Mouse (Mus musculus): ENCODE measurements around the gene A4galt. TPM values are rescaled to one million over a fixed set of nuclear protein-coding genes. Genes with fewer than 3 reads are reported as not detected.
"Not testable (repeated sequence)": the region's sequence is repeated elsewhere in the genome, so short reads cannot be mapped to it uniquely, and the experiment has no call there.

The A4galt gene
- polyA plus RNA-seq, 1 experiment from 2014 or later, result 1.2 TPM

- Histone ChIP-seq H3K27ac (no peak overlapping the region), H3K4me3 (ENCODE audit: inconsistent target) (no peak overlapping the region), H3K36me3 (ENCODE audit: inconsistent target) (no peaks in the 10 kb centered on the region), H3K79me2 (ENCODE audit: inconsistent target) (no peaks in the 10 kb centered on the region)
- 70% methylated on average over 5 of the region's 5 CpGs for WGBS (ENCODE audit: missing documents)
Observed at GRCm38 (mm10) chr15:83282397-83282796, 30.8 kb upstream of the A4galt start.

DNA sequence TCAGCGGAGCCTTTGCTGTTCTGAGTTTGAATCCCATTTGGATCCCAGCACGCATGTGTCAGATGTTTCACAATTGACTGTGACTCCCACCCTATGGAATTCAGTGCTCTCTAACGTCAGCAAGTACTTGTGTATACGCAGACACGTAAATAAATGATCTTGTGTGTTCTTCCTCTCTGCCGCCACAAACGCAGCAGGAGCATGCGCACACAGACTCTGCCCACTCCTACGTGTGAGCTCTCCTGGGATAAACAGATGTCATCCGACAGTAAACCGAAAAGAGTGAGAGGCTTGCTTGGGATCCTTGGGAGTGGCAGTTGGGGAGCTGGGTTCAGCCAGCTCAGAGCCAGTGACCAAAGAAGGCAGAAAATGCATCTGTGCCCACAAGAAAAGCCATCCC is 29.7 kb upstream of the A4galt start:
- WGBS (ENCODE audit: missing documents), result 88% methylated on average over 11 of the region's 11 CpGs
- H3K79me2 ChIP-seq (ENCODE audit: inconsistent target), result no peaks in the 10 kb centered on the region
- H3K36me3 ChIP-seq (ENCODE audit: inconsistent target), result no peaks in the 10 kb centered on the region
- no peak overlapping the region for H3K4me3 ChIP-seq (ENCODE audit: inconsistent target)
- H3K27ac ChIP-seq, result no peak overlapping the region

- Histone ChIP-seq H3K36me3 (ENCODE audit: inconsistent target) (no peaks in the 10 kb centered on the region), H3K27ac (no peak overlapping the region), H3K79me2 (ENCODE audit: inconsistent target) (no peaks in the 10 kb centered on the region), H3K4me3 (ENCODE audit: inconsistent target) (no peak overlapping the region)
- WGBS (ENCODE audit: missing documents), result 88% methylated on average over 5 of the region's 5 CpGs
Observed at GRCm38 (mm10) chr15:83278579-83278978, 27.0 kb upstream of the A4galt start.

- Histone ChIP-seq H3K36me3 (ENCODE audit: inconsistent target) (no peaks in the 10 kb centered on the region), H3K27ac (no peak overlapping the region), H3K79me2 (ENCODE audit: inconsistent target) (no peaks in the 10 kb centered on the region), H3K4me3 (ENCODE audit: inconsistent target) (no peak overlapping the region)
- WGBS (ENCODE audit: missing documents), result 89% methylated on average over 4 of the region's 4 CpGs
Observed at GRCm38 (mm10) chr15:83277451-83277850, 25.9 kb upstream of the A4galt start.

GRCm38 (mm10) chr15:83274237-83274636 is 22.7 kb upstream of the A4galt start:
- H3K79me2 ChIP-seq (ENCODE audit: inconsistent target); H3K4me3 ChIP-seq (ENCODE audit: inconsistent target); H3K36me3 ChIP-seq (ENCODE audit: inconsistent target): not testable (repeated sequence)

GRCm38 (mm10) chr15:83273017-83273416 is 21.4 kb upstream of the A4galt start:
- Histone ChIP-seq H3K36me3 (ENCODE audit: inconsistent target) (no peaks in the 10 kb centered on the region), H3K79me2 (ENCODE audit: inconsistent target) (no peaks in the 10 kb centered on the region), H3K4me3 (ENCODE audit: inconsistent target) (no peak overlapping the region), H3K27ac (no peak overlapping the region)
- WGBS (ENCODE audit: missing documents), result 89% methylated on average over 2 of the region's 2 CpGs

More at GRCm38 (mm10) chr15:83274237-83274636, 22.7 kb upstream of the A4galt start:
- H3K27ac ChIP-seq, result not testable (repeated sequence)

GRCm38 (mm10) chr15:83271221-83271620 is 19.6 kb upstream of the A4galt start:
- H3K79me2 ChIP-seq (ENCODE audit: inconsistent target); H3K36me3 ChIP-seq (ENCODE audit: inconsistent target); H3K27ac ChIP-seq; H3K4me3 ChIP-seq (ENCODE audit: inconsistent target): not testable (repeated sequence)
- WGBS (ENCODE audit: missing documents), result 67% methylated on average over 9 of the region's 9 CpGs

DNA sequence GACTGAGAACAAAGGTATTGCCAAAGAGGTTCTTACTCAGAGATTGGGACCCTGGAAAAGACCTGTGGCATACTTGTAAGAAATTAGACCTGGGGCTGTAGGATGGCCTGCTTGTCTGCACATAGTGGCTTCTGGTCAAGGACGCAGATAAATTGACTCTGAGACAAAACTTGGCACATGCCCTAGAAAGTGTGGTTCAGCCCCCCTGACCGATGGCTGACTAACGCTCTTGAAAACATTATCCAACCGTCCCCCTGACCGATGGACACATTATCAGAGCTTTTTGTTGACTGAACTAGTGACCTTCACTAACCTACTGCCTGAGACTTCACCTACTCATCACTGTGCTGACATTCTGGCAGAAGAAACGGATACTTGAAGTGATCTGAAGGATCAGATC is 18.4 kb upstream of the A4galt start:
- not testable (repeated sequence) for H3K27ac ChIP-seq; H3K79me2 ChIP-seq (ENCODE audit: inconsistent target); H3K36me3 ChIP-seq (ENCODE audit: inconsistent target); H3K4me3 ChIP-seq (ENCODE audit: inconsistent target)
- WGBS (ENCODE audit: missing documents), result 88% methylated on average over 5 of the region's 6 CpGs

DNA sequence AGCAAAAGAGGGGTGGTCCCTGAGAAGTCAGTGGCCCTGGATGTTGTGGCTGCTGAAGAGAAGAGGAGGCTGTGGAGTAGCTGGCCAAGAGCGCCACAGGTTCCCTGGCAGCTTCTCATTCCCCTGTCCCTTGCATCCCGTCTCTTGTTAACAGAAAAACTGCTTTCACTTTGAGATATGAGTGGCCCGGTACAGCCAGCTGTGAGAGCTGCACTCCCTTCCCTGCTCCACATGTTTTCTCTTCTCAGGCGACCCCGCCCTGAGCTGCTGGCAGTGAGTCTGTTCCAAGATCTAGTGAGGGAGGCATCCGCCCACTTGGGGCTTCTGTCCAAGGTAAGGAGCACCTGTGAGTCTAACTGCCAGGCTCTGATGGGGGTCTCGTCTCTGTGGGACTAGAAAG is 16.9 kb upstream of the A4galt start:
- not testable (repeated sequence) for H3K27ac ChIP-seq; H3K4me3 ChIP-seq (ENCODE audit: inconsistent target); H3K79me2 ChIP-seq (ENCODE audit: inconsistent target); H3K36me3 ChIP-seq (ENCODE audit: inconsistent target)
- WGBS (ENCODE audit: missing documents), result 43% methylated on average over 6 of the region's 7 CpGs

GRCm38 (mm10) chr15:83265269-83265668 is 13.7 kb upstream of the A4galt start:
- H3K4me3 ChIP-seq (ENCODE audit: inconsistent target), result no peak overlapping the region
- no peak overlapping the region for H3K27ac ChIP-seq
- no peaks in the 10 kb centered on the region for H3K36me3 ChIP-seq (ENCODE audit: inconsistent target)
- no peaks in the 10 kb centered on the region for H3K79me2 ChIP-seq (ENCODE audit: inconsistent target)
- 47% methylated on average over 1 of the region's 1 CpGs for WGBS (ENCODE audit: missing documents)

DNA sequence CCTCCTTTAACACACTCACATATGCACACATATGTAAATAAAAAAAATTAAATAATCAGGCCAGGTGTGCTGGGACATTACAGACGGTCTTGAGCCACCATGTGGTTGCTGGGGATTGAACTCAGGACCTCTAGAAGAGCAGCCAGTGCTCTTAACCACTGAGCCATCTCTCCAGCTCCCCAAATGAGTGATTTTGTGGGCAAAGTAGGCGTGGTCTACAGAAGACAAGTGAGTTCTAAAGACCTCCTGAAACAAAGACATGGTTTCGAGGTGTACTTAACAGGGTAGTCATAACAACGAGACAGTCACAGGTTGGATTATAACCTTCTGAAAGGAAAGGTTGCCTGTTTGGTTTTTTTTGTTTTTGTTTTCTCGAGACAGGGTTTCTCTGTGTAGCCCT is 11.8 kb upstream of the A4galt start:
- WGBS (ENCODE audit: missing documents), result 87% methylated on average over 5 of the region's 5 CpGs
- no peaks in the 10 kb centered on the region for H3K36me3 ChIP-seq (ENCODE audit: inconsistent target)
- H3K4me3 ChIP-seq (ENCODE audit: inconsistent target), result no peak overlapping the region
- no peak overlapping the region for H3K27ac ChIP-seq
- H3K79me2 ChIP-seq (ENCODE audit: inconsistent target), result no peaks in the 10 kb centered on the region

- Histone ChIP-seq H3K27ac (no peak overlapping the region), H3K79me2 (ENCODE audit: inconsistent target) (no peaks in the 10 kb centered on the region), H3K36me3 (ENCODE audit: inconsistent target) (no peaks in the 10 kb centered on the region), H3K4me3 (ENCODE audit: inconsistent target) (no peak overlapping the region)
- 56% methylated on average over 13 of the region's 13 CpGs for WGBS (ENCODE audit: missing documents)
Observed at GRCm38 (mm10) chr15:83257906-83258305, 6.3 kb upstream of the A4galt start.

DNA sequence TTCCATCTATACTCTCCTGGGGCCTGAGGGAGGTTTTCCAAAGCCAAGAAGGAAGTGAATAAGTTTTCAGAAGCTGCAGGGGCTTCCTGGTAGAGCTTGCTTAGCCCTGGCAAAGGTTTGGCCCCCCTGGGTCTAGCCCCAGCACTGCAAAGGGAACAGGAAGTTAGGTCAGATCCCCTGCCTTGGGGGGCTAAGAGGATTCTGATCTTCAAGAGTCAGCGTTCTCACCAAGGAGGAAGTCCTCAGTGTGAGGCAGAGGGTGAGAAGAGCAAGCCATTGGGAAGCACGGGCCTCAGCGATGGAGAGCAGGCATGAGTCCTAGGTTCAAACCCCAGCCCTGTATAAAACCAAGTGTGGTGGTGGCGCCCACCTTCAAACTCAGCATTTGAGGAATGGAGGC is 4.9 kb upstream of the A4galt start:
- H3K36me3 ChIP-seq (ENCODE audit: inconsistent target), result no peaks in the 10 kb centered on the region
- 41% methylated on average over 4 of the region's 4 CpGs for WGBS (ENCODE audit: missing documents)
- H3K4me3 ChIP-seq (ENCODE audit: inconsistent target), result no peak overlapping the region
- H3K27ac ChIP-seq, result no peak overlapping the region
- H3K79me2 ChIP-seq (ENCODE audit: inconsistent target), result no peaks in the 10 kb centered on the region

- Histone ChIP-seq H3K27ac (no peak overlapping the region), H3K36me3 (ENCODE audit: inconsistent target) (no peaks in the 10 kb centered on the region), H3K4me3 (ENCODE audit: inconsistent target) (no peak overlapping the region), H3K79me2 (ENCODE audit: inconsistent target) (no peaks in the 10 kb centered on the region)
- 94% methylated on average over 7 of the region's 7 CpGs for WGBS (ENCODE audit: missing documents)
Observed at GRCm38 (mm10) chr15:83255944-83256343, 4.4 kb upstream of the A4galt start.

DNA sequence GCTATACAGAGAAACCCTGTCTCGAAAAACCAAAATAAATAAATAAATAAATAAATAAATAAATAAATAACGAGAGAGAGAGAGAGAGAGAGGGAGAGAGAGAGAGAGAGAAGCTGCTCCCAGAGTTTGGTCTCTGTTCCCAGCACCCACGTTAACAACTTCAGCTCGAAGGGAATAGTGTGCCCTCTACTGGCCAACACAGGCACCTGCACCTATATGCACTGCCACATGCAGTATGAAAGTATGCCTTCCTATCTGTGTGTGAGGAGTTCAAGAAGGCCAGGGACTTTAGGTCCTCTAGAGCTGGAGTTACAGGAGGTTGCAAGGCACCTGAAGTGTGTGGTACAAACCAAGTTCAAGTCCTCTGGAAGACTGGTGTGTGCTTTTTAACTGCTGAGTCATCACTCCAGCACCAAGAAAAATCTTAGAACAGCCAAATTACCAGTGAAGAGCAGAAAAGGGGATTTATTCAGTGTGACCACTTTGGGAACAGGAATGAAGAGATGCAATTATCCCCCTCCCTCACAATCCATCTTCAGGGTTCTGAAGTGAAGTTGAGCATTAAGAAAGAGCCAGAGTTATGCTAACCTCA is 3.7 kb upstream of the A4galt start:
- WGBS (ENCODE audit: missing documents), result no CpG with 5 or more reads among the region's 4 CpGs
- no peaks in the 10 kb centered on the region for H3K79me2 ChIP-seq (ENCODE audit: inconsistent target)
- H3K36me3 ChIP-seq (ENCODE audit: inconsistent target), result no peaks in the 10 kb centered on the region
- H3K27ac ChIP-seq, result no peak overlapping the region
- H3K4me3 ChIP-seq (ENCODE audit: inconsistent target), result no peak overlapping the region

DNA sequence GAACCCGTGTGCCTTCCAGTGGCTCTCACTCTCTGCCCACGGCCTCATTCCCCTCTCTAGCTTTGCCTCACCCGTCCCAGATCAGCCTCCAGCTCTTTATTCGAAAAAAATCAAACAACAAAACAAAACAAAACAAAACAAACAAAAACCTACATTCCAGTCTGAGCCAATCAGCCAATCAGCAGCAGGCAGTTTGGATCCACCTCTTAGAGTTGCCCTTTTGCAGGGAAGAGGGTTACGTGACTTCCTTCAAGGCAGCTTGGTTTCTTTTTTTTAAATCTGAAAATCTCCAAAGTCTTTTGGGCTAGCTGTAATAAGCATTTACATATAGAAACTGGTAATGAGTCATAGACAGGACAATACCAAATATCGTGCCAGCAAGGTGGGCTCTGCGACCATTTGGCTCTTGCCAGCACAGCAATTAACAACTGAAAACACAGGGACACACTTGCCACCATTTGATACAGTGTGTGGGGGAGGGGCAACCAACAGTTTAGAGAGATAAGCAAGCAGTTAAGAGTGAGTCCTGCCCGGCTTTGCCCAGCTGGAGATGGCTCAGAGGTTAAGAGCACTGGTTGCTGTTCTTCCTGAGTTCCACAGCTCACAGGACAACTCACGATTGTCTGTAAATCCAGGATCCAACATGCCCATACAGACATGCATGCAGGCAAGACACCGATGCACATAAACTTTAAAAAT is 2.9 kb upstream of the A4galt start:
- H3K79me2 ChIP-seq (ENCODE audit: inconsistent target), result no peaks in the 10 kb centered on the region
- no peak overlapping the region for H3K4me3 ChIP-seq (ENCODE audit: inconsistent target)
- 85% methylated on average over 10 of the region's 10 CpGs for WGBS (ENCODE audit: missing documents)
- no peaks in the 10 kb centered on the region for H3K36me3 ChIP-seq (ENCODE audit: inconsistent target)
- no peak overlapping the region for H3K27ac ChIP-seq

Data from macrophage (primary cell).